Mouse (Mus musculus) stomach, embryonic 15.5 days (tissue): ENCODE data around the gene Ppp1r15a. TPM values are rescaled to one million over a fixed set of nuclear protein-coding genes. Genes with fewer than 3 reads are reported as not detected.

ENCODE experiments used
- ATAC-seq: fragments of 200-750 bp; cut with Nextera tagmentation; 2 replicates; pipeline ENCODE4 v1.8.0; 2017; ENCODE audit warnings: low read depth, moderate number of reproducible peaks, moderate TSS enrichment; ENCODE audit not compliant: insufficient read depth, low FRiP score
- H3K27ac ChIP-seq: fragments of 300-500 bp; sonication (generic); 2 replicates; pipeline ENCODE4 v1.5.1; 2015; ENCODE audit warnings: mild to moderate bottlenecking, inconsistent platforms
- H3K27me3 ChIP-seq: fragments of 300-500 bp; sonication (generic); replicated peaks from 2 replicates; pipeline ENCODE4 v1.6.1; 2015; ENCODE audit warnings: inconsistent platforms
- H3K36me3 ChIP-seq: fragments of 300-500 bp; sonication (generic); 2 replicates; pipeline ENCODE4 v1.6.1; 2015; ENCODE audit warnings: inconsistent platforms
- H3K4me1 ChIP-seq: fragments of 300-500 bp; sonication (generic); 2 replicates; pipeline ENCODE4 v1.6.1; 2015; ENCODE audit warnings: inconsistent platforms
- H3K4me2 ChIP-seq: fragments of 300-500 bp; sonication (generic); 2 replicates; pipeline ENCODE4 v1.6.1; 2015; ENCODE audit warnings: mild to moderate bottlenecking, inconsistent platforms
- H3K4me3 ChIP-seq: fragments of 300-500 bp; sonication (generic); replicated peaks from 2 replicates; pipeline ENCODE4 v1.5.1; 2015; ENCODE audit warnings: inconsistent platforms
- H3K9ac ChIP-seq: fragments of 300-500 bp; sonication (generic); 2 replicates; pipeline ENCODE4 v1.6.1; 2015; ENCODE audit warnings: inconsistent platforms
- H3K9me3 ChIP-seq: fragments of 300-500 bp; sonication (generic); 2 replicates; pipeline ENCODE4 v1.6.1; 2016; ENCODE audit warnings: inconsistent platforms
- WGBS: fragments of 180-500 bp; shearing (Covaris S2); methylation state at CpG from one replicate; pipeline ENCODE4 v1.1.7; 2015; 5-methylcytosine and 5-hydroxymethylcytosine counted together
- polyA plus RNA-seq: library from polyadenylated mRNA; unstranded; fragments of >200 nt; fragmentation: Nextera tagmentation; extraction: Ambion mirVana; gene quantifications from 2 replicates; pipeline ENCODE4 v1.2.1, GENCODE M21; 2015

Ppp1r15a gene
- polyA plus RNA-seq, 1 experiment from 2014 or later, result 36.1 TPM

DNA sequence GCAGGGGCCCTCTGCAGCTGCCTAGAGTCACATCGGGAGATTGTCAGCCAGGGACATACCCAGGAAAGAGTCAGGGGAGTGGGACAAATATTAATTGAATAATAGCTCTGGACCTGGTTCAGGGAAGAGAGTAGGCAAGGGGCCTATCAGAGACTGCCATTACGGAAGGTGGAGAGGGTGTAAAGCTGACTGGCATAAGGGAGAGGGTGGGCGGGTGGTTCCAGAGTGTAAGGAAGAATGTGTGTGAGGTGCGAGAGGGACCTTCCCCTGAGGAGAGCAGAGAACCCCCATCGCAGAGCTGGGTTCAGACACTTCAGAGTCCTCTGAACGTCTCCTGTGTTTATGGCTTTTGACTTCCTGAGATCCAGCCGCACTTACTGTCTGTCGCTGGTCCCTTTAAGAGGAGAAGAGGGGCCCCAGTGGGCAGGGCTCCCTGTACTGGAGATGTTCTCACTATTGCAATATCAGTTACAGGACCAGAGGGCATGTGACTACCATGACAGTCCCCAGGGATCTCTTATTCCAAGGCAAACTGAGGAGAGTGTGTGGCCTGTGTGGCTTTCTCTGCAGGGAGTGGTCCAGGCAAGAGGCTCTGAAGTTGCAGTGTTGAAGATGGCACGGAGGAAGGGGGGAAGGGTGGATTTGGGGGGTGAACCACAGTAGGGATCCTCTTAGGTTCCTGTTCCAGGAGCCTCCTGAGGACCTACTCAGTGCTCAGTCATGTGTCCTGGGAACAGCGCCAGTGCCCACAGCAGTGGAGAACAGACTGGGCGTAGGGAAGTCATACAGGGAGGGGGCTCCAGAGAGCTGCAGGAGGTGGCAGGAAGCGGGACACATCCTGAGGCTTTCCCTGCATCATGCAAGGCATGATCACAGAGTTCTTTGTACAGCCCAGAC, 35.8 kb upstream of the Ppp1r15a start:
- ATAC-seq, result peak; percentile 16; the same call in 1 of the 2 replicates
- no peaks in the 10 kb centered on the region for H3K27me3 ChIP-seq
- peaks cover 13% of the 10 kb centered on the region for H3K4me1 ChIP-seq
- H3K27ac ChIP-seq, result 0 out of 2 replicates have a peak overlapping the region, but pooled peaks have one; percentile 21
- H3K9ac ChIP-seq, result no peak overlapping the region
- H3K36me3 ChIP-seq, result no peaks in the 10 kb centered on the region
- H3K4me3 ChIP-seq, result 0 out of 2 replicates have a peak overlapping the region, but pooled peaks have one; percentile 5
- WGBS, result 46% methylated on average over 12 of the region's 12 CpGs
- peak overlapping the region; percentile 35 for H3K4me2 ChIP-seq
- H3K9me3 ChIP-seq, result no peaks in the 10 kb centered on the region

DNA sequence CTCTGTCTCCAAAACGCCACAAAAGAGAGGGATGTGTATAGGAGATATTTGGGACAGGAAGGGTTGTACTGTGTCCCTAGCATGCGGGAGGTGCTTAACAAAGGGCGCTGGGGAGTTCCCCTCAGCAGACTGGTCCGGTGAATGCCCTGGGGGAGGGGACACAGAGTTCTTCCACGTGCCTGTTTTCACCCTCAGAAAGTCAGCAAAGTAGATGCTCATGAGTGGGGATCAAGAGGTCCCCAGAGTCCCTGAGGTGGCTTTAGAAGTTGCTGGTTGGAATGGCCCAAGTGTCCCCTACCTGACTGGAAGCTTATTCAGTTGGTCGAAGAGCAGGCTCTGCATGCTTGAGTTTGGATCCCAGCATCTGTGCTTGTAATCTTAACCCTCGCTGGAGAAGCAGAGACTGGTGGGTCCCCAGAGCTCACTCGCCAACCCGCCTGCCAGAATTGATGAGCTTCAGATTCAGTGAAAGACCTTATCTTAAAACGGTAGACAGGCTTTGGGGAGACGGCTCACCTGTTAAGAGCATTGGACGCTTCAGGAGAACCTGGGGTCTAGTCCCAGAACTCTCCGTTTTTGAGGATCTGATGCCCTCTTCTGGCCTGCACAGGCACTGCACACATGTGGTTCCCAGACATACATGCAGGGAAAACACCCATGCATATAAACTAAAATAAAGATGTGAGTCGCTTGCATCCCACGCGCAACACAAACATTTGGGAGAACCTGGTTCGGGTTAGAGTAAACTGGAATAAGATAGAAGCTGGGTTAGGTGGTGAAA, 35.0 kb upstream of the Ppp1r15a start:
- Histone ChIP-seq H3K4me3 (0 out of 2 replicates have a peak overlapping the region, but pooled peaks have one; percentile 5), H3K9me3 (no peaks in the 10 kb centered on the region), H3K27me3 (no peaks in the 10 kb centered on the region), H3K4me2 (peak overlapping the region; percentile 35; the same call in 1 of the 2 replicates), H3K4me1 (peaks cover 13% of the 10 kb centered on the region), H3K36me3 (no peaks in the 10 kb centered on the region), H3K27ac (no peak overlapping the region), H3K9ac (no peak overlapping the region)
- ATAC-seq, result peak; percentile 56; the same call in 1 of the 2 replicates
- WGBS, result 21% methylated on average over 17 of the region's 17 CpGs

DNA sequence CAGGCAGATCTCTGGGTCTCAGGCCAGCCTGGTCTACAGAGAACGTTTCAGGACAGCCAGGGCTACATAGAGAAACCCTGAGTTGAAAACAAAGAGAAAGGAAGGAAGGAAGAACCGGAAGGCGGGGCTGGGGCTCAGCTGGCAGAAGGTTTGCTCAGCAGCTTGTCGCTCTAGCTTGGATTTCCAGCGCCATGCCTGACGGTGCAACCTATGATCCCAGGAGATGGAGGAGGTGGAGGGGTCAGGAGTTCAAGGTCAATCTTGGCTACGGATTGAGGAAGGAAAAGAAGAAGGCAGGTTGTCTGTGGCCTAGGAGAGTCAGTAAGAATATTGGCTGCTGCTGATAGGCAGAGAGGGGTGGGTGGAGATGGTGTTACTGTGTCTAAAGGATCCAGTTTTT, 34.2 kb upstream of the Ppp1r15a start:
- Histone ChIP-seq H3K27ac (no peak overlapping the region), H3K4me3 (no peak overlapping the region), H3K36me3 (no peaks in the 10 kb centered on the region), H3K27me3 (no peaks in the 10 kb centered on the region), H3K9ac (no peak overlapping the region), H3K4me1 (peaks cover 13% of the 10 kb centered on the region), H3K9me3 (no peaks in the 10 kb centered on the region), H3K4me2 (no peak overlapping the region)
- no peak for ATAC-seq
- 78% methylated on average over 7 of the region's 7 CpGs for WGBS

DNA sequence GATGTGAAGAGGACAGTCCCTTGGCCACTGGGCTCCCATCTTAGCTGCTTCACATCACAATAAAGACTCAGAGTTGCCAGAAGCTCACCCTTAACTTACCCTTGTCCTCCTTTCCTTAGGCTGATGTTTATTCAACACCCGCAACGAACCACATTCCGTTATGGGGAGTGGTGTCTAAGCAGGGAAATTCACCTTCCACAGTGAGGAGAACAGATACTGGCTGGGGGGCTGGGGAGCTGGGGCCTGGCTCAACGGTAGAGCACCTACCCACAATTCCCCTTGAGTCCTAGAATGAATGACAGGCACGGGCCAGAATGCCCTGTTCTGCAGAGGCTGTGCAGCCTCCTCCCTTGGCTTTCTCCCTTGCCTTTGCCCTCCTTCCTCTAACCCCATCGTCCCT, 32.8 kb upstream of the Ppp1r15a start:
- no peak overlapping the region for H3K4me3 ChIP-seq
- H3K36me3 ChIP-seq, result no peaks in the 10 kb centered on the region
- peaks cover 13% of the 10 kb centered on the region for H3K4me1 ChIP-seq
- 0 out of 2 replicates have a peak, but pooled peaks have one; percentile 30 for ATAC-seq
- no peaks in the 10 kb centered on the region for H3K27me3 ChIP-seq
- no peaks in the 10 kb centered on the region for H3K9me3 ChIP-seq
- no peak overlapping the region for H3K9ac ChIP-seq
- 33% methylated on average over 6 of the region's 6 CpGs for WGBS
- H3K4me2 ChIP-seq, result no peak overlapping the region
- H3K27ac ChIP-seq, result no peak overlapping the region

DNA sequence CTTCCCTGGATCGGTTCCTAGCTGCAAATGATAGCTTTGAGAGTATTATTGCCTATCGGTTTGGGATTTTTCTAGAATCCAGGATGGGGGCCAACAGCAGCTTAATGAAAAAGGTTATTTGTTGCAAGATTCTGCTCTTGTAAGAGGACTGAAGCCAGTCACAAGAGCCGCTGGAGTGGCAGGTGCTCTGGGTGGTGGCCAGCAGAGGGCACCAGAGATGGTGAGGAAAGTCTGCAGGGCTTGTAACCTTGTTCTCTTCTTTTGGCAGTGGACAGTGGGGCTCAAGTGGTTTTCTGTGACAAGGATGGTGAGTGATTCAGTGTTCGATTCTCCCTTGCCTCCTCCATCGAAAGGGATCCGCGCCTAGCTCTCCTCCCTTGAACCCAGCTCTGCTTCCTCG, 29.7 kb upstream of the Ppp1r15a start:
- ATAC-seq, result no peak; the same call in 1 of the 2 replicates
- WGBS, result 24% methylated on average over 8 of the region's 8 CpGs

DNA sequence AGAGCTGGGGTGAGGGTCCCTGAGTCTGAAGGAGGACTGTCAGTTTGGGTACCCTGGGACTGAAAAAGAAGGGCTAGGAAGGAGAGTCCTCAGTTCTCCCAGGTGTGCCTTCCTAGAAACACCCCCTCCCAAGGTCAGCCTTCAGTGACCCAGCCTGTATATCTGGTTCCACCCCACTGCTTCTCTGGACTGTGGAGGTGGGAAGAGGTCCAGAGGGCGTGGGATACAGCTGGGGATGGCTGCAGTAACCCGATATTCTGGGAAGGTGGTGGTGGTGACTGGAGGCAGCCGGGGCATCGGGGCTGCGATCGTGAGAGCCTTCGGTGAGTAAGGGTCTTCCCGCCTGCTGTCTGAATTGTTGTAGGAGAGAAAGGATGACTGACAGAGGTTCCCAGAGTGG, 28.7 kb upstream of the Ppp1r15a start, which contains the start of gene Hsd17b14:
Gene Hsd17b14 (plus strand): TSS at position 150 of the 400 bp plus-strand sequence.
- no peaks in the 10 kb centered on the region for H3K36me3 ChIP-seq
- no peaks in the 10 kb centered on the region for H3K9me3 ChIP-seq
- no peak within 1 kb of the TSS for H3K4me2 ChIP-seq
- H3K4me3 ChIP-seq, result no peak within 1 kb of the TSS
- WGBS, result 38% methylated on average over 8 of the region's 8 CpGs
- H3K9ac ChIP-seq, result no peak within 1 kb of the TSS
- no peaks in the 10 kb centered on the region for H3K4me1 ChIP-seq
- H3K27me3 ChIP-seq, result no peaks in the 10 kb centered on the region
- ATAC-seq, result no peak
- no peak within 1 kb of the TSS for H3K27ac ChIP-seq

More for the DNA sequence above, 29.7 kb upstream of the Ppp1r15a start:
- Histone ChIP-seq H3K9me3 (no peaks in the 10 kb centered on the region), H3K27me3 (no peaks in the 10 kb centered on the region), H3K4me2 (no peak overlapping the region), H3K9ac (no peak overlapping the region), H3K27ac (no peak overlapping the region), H3K4me3 (no peak overlapping the region), H3K36me3 (no peaks in the 10 kb centered on the region), H3K4me1 (no peaks in the 10 kb centered on the region)

DNA sequence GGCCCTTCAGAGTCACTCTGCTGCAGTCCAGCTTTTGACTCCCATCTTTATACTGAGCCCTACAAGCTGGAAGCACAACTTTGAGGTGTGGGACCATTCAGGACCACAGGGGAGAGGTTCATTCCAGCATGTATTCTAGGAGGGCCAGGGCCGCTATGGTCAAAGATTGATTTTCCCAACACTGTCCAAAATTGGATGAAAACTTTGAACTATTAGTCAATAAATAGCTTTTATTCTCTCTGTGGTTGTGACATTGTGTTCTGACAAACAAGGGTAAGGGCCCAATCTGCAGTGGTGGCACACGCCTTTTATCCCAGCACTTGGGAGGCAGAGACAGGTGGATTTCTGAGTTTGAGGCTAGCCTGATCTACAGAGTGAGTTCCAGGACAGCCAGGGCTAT, 27.9 kb upstream of the Ppp1r15a start:
- Histone ChIP-seq H3K4me1 (no peaks in the 10 kb centered on the region), H3K27ac (no peak overlapping the region), H3K36me3 (no peaks in the 10 kb centered on the region), H3K27me3 (no peaks in the 10 kb centered on the region), H3K4me3 (no peak overlapping the region), H3K9ac (no peak overlapping the region), H3K4me2 (no peak overlapping the region), H3K9me3 (no peaks in the 10 kb centered on the region)
- ATAC-seq, result no peak
- WGBS, result 94% methylated on average over 2 of the region's 2 CpGs

DNA sequence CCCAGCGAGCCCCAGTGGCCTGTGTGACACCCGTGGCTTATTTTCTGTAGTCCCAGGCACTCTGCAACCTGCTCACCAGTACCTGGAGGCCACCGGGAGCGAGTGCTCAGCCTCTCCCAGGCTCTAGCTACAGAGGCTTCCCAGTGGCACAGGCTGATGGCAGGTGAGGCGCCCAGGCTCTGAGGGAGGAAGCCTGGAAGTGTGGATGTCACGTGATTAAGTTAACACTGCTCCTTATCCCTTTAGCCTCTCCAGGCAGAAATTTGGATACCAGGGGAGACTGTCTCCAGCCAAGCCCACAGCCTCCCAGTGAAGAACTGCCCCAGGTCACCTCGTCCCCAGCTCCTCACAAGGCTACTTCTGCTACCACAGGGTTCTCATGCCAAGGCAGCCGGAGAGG, 27.5 kb upstream of the Ppp1r15a start:
- H3K4me3 ChIP-seq, result no peak overlapping the region
- H3K27ac ChIP-seq, result no peak overlapping the region
- H3K9me3 ChIP-seq, result no peaks in the 10 kb centered on the region
- H3K36me3 ChIP-seq, result no peaks in the 10 kb centered on the region
- H3K9ac ChIP-seq, result no peak overlapping the region
- no peaks in the 10 kb centered on the region for H3K4me1 ChIP-seq
- H3K27me3 ChIP-seq, result no peaks in the 10 kb centered on the region
- no peak overlapping the region for H3K4me2 ChIP-seq
- WGBS, result 61% methylated on average over 8 of the region's 8 CpGs
- ATAC-seq, result no peak

DNA sequence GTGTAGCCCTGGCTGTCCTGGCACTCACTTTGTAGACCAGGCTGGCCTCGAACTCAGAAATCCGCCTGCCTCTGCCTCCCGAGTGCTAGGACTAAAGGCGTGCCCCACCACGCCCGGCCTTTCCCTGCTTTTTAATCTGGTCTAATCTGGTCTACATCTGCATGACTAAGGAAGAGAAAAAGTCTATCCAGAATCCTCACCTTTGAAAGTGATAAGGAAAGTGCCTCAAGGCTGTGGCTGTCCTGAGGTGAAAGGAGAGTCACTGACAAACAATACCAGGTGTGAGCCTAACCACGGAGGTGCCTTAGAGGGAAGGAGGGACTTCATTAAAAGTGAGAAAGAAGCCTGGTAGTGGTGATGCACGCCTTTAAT, 25.4 kb upstream of the Ppp1r15a start:
- Histone ChIP-seq H3K27ac (no peak overlapping the region), H3K4me3 (no peak overlapping the region), H3K9ac (no peak overlapping the region), H3K4me1 (no peaks in the 10 kb centered on the region), H3K9me3 (no peaks in the 10 kb centered on the region), H3K27me3 (no peaks in the 10 kb centered on the region), H3K36me3 (no peaks in the 10 kb centered on the region), H3K4me2 (no peak overlapping the region)
- ATAC-seq, result no peak
- WGBS, result 77% methylated on average over 8 of the region's 8 CpGs

DNA sequence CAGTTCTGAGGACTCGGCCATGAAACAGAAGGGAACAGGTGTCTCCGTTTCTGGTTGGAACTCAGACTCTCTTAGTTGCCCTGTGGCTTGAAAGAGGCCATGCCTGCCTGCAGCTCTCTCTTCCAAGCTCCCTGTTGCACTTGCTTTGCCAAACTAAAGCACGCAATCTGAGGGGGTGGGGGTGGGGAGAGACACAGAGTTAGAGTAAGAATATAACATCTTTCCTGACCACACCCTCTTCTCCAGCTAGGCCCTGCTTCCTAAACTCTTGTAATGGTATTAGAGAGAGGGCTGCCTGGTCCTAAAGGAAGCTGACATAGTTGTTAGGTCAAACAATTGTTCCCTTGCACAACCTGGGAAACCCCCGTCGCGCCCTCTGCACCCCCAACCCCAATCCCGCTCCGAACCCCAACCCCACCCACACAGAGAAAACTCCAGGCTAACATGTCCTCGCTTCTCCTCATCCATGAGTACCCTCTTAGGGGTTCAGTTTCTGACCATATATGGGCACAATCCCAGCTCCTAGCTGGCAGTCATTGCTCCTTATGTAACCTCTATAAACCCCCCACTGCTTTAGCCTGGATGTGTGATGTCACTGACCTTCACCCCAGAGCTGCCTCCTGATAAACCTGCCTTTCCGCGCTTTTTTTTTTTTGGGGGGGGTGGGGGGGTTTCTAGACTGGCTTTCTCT, 24.9 kb upstream of the Ppp1r15a start:
- ATAC-seq, result no peak
- Histone ChIP-seq H3K27ac (no peak overlapping the region), H3K9ac (no peak overlapping the region), H3K36me3 (no peaks in the 10 kb centered on the region), H3K9me3 (no peaks in the 10 kb centered on the region), H3K4me2 (no peak overlapping the region), H3K4me1 (no peaks in the 10 kb centered on the region), H3K27me3 (no peaks in the 10 kb centered on the region), H3K4me3 (no peak overlapping the region)
- WGBS, result 67% methylated on average over 11 of the region's 11 CpGs

DNA sequence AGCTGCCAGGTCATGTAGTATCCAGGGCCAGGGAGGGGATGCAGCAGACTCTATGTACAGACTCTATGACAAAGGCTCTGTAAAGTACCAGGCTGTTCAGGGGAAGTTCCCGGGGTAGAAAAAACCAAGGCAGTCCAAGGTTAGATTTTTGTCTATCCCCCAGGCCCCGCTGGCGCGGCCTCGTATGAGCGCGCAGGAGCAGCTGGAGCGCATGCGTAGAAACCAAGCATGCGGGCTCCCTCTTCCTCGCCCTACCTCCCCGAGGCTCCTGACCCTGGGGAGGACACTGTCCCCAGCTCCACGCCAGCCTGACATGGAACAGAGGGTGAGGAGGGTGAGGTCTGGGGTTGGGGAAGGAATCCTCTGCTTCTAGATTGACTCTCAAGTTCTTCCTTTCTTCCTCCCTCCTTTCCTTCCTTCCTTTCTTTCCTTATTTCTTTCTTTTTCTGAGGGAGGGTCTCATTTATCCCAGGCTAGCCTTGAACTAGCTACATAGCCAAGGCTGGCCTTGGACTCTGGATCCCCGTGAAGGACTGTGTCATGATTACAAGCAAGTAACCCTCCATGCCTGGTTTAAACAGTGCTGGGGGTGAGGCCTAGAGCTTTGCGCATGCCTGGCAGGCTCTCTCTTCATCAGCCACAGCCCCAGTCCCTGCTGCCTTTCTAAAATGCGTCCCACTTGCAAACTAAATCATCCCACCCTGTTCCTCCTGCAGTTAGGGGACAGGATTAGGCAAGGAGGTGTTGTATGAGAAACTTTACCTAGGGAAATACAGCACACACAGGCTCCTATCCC, 23.8 kb upstream of the Ppp1r15a start:
- Histone ChIP-seq H3K4me1 (no peaks in the 10 kb centered on the region), H3K36me3 (no peaks in the 10 kb centered on the region), H3K4me2 (no peak overlapping the region), H3K27ac (no peak overlapping the region), H3K27me3 (no peaks in the 10 kb centered on the region), H3K4me3 (no peak overlapping the region), H3K9ac (no peak overlapping the region), H3K9me3 (no peaks in the 10 kb centered on the region)
- ATAC-seq, result no peak
- WGBS, result 88% methylated on average over 16 of the region's 16 CpGs
